Mouse (Mus musculus): Measurements from ENCODE around the gene Sirpa.

The Sirpa gene

GRCm38 (mm10) chr2:129584905-129585304 lies 7.7 kb upstream of the Sirpa start:
- no peak for DNase-seq (ENCODE audit: low spot score)

GRCm38 (mm10) chr2:129585904-129586514 lies 6.6 kb upstream of the Sirpa start:
- DNase-seq (ENCODE audit: low spot score) = no peak

DNA sequence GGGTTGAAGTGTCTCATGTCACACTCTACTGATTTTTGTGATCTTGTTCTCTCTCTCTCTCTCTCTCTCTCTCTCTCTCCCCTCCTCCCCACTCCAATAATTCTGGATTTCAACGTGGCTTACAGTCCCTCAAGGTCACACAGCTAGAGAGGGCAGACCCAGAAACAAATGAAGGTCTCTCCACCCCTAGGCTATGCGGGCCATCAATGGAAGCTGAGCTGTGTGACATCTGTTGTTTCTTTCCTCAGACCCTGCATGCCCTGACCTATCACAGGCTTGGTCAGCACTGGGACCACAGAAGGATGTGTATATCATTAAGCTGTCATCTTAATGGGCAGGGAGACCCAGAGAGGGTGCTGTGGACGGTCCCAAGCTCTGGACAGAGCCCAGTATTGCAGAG lies 5.4 kb upstream of the Sirpa start:
- DNase-seq (ENCODE audit: low spot score) = no peak

- DNase-seq (ENCODE audit: low spot score) = no peak
Observed at GRCm38 (mm10) chr2:129587825-129588251, 4.8 kb upstream of the Sirpa start.

DNA sequence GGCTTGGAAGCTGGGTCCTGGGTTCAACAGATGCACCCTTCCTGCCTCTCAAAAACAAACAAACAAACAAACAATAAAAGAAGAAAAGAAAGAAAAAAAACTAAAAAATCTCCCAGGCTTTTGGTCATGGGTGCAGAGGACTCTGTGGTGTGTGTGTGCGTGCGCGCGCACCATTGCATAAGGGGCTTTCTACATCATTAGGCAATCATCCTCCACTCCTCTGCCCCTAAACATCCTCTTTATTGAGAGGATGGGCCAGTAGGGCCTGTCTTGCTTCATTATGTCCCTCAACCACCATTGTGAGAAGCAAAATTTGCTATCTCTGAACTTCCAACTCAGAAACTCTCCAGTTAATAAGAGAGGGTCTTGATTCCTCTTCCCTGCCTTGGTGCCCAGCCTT lies 738 bp upstream of the Sirpa start:
- DNase-seq (ENCODE audit: low spot score) = no peak

- DNase-seq (ENCODE audit: low spot score) = peak; percentile 39
Observed at GRCm38 (mm10) chr2:129593141-129593875, 673 bp downstream of the Sirpa start.

DNA sequence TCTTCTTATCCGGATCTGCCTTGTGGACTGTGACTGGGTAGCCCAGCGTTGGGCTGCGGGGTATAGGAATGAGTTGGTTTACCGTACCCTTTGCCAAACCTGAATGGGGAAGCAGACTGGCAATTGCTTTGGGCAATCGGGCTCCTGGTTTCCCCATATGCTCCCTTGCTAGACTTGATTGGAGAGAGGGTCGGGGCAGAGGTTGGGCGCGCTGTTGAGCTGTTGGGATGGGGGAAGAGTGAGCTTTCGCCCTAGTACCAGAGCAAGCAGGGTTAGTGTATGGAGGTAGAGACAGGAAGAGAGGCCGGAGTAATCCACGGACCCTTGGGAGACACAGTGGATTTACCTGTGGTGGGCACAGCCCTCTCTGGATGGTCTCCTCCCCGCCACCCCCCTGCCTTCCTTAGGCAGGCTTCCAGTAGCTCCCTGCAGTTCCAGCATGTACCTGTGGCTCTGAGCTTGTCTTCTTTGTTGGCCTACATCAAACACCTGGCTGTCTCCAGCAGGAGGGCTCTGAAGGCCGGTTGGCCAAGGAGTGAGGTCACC lies 1.3 kb downstream of the Sirpa start:
- DNase-seq (ENCODE audit: low spot score) = no peak

GRCm38 (mm10) chr2:129594569-129594968 lies 1.9 kb downstream of the Sirpa start:
- DNase-seq (ENCODE audit: low spot score) = no peak

DNA sequence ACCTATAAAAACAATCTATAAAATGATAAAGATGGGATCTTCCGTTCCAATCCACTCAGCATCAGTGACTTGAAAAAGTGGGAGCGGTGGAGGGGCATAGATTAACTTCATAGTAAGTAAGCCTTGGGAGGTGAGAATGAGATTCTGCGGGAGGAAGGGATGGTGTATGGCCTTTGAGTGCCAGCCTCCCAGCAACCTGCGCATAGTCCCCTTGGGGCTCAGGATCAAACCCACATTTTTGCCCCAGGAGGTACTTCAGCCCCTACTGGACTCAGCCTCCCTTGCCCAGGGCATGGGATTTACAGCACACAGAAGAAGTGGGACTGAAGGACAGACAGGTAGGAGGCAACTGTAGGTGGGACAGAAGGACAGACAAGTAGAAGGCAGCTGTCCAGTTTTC lies 2.6 kb downstream of the Sirpa start:
- DNase-seq (ENCODE audit: low spot score) = no peak

GRCm38 (mm10) chr2:129595661-129596209 lies 3.1 kb downstream of the Sirpa start:
- no peak for DNase-seq (ENCODE audit: low spot score)

DNA sequence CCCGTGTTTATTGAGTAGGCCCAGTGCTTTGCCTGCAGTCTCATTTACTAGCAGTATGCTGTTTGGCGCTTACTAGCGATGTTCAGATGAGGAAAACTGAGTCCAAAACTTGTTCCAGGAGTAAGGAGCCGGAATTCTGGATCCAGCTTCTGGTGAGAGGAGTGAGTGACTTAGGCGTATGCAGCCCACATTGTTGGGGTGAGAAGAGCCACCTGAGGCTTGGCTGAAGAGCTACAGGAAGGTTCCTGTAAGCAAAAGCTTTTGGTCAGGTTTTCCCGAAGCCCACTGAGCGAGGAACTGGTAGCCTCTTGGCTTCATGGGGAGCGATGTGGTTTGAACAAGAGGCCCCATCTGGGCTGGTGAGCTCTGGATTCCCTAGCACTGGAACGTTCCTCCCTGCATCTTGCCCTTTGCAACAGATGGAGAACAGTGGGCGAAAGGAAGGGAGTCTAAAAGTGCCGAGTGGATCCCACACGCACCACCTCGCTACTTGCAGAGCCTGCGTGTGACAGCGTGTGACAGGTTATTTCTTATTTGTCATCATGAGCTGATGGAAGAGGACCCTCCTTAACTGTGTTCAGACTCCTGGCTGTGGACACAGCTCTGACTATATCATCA lies 4.0 kb downstream of the Sirpa start:
- DNase-seq (ENCODE audit: low spot score) = no peak

GRCm38 (mm10) chr2:129597581-129597980 lies 4.9 kb downstream of the Sirpa start:
- DNase-seq (ENCODE audit: low spot score) = no peak

DNA sequence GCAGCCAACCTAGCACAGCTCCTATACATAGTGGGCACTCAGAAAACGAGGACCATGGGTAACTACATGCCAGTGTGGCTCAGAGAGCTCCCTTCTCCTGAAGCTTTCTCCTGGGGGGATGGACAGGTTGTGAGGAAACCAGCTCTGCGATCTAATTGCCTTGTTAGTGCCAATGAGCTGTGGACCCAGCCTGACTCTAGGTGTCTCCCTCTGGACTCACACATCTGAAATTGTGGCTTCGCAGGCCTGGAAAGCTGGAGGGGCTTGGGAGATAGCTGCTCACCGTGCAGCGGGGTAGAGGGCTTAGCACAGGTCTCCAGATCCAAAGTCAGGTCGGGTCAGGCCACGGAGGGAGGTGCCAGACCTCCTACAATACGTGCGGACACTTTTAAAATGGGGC lies 5.5 kb downstream of the Sirpa start:
- DNase-seq (ENCODE audit: low spot score) = no peak

DNA sequence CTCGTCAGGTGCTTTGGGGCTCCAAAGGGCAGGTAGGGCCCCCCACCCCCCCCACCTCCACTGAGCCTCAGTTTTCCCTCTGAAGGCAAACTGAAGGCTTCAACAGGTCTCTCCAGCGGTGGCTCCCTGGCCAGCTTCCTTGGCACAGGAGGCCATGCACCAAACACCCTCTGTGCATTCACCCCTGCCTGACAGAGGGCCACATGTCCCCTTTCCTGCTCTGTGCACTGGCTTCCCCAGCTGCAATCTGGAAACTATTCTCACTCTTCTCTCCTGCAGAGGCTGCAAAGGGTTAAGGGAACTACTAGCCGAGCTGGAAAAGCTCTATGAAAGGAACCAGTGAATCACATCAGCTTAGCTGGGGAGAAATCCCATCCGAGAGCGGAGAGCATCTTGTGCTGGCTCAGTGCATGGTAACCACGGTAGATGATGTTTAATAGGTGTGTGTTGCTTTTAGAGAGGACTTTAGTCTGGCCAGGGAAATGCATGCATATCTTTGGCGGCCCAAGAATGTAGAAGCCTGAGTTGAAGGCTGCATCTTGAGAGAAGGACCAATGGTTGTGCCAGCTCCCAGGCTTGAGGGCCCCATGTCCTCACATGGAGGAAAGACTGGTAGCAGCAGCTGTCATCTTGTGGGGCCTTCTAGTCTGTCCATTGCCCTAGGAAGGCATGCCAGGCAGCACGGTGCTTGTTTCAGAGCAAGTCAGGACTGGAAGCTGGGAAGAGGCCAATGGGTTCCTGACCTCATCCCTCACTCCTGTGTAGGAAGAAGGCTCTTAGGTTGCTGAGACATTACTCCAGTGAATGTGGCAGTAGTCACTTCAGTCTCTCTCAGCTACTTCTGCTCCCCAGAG lies 6.8 kb downstream of the Sirpa start:
- DNase-seq (ENCODE audit: low spot score) = no peak

DNA sequence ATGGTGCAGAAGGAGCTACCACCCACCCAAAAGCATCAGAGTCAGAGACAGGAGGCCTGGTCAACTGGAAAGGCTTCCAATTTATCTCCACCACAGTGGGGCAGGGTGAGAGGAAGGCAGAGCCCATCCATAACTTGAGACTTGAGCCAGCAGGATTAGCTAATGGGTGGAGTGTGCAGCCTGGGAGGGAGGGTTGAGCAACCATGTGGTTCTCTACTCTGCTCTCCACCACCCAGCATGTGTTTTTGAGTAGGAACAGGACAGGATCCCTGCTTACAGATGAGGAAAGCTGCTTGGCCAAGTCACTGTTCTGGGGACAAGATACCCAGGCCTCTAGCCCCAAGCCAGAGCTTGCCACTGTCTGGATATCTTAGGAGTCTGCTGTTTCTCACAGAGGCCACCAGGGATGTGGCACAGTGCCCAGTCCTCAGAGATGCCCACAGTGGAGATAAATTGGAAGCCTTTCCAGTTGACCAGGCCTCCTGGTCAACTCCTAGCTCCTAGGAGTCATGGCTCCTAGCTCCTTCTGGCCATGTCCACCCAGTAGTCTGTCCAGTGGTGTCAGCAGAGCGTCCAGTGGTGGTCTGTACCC lies 8.5 kb downstream of the Sirpa start:
- DNase-seq (ENCODE audit: low spot score) = no peak

DNA sequence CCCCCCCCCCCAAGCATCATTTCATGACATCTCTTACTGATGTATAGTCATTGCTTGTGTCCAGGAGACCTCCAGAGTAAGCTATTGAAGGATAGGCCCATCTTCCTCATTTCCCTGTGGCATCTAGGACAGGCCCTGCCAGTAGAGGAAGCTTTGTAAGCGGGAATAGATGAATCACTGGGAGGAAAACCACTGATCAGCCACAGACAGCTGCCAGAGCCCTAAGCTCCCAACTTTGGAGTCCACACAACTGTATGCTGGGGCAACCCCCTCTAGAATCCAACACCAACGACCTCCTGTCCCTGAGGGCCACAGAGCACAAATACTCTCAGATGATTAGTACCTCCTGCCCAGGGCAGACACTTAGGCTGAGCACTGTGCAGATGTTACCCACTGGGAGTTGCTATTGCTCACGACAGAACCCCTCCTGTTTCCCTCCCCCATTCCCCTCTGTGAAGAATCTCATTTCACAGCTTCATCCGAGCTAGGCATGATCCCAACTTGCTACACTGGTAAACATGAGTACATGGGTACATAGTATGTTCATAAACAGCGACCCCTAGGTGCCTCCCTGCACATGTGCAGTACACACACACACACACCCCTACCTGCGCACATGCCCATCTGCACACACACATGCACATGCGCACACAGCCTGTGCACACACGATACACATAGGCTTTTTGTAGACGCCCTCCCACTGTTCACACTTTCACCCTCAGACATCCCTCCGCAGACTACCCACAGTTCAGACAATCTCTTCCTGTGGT lies 9.4 kb downstream of the Sirpa start:
- DNase-seq (ENCODE audit: low spot score) = no peak

DNA sequence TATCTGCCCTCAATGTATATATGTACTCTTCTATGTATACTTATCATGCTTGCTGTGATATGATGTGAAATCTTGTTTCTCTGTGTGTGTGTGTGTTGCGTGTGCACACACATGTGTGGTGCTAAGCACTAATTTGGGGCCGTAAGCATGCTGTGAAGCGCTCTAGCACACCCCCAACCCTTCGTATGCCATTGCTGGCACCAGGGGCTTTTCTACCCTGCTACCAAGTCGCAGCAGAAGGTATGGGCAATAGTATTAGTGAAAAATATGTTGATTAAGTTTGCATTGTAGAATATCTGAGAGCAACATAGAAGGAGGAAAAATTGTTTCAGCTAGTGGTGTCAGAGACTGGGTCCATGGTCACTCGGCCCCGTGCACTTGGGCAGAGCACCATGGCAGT lies 10.2 kb downstream of the Sirpa start:
- DNase-seq (ENCODE audit: low spot score) = no peak

DNA sequence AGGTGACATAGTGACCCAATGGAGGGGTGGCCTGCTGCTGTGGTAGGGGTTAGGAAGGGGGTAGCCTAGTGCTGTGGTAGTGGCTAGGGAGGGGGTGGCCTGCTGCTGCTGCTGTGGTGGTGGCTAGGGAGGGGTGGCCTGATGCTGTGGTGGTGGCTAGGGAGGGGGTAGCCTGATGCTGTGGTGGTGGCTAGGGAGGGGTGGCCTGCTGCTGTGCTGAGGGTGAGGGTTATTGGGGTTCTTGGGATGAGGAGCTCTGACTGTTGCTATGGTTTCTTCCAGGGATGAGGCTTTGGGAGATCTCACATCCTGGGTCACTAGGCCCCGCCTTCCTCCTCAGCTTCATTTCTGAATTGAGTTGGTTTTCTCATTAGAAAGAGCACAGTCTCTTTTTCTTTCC lies 10.9 kb downstream of the Sirpa start:
- DNase-seq (ENCODE audit: low spot score) = no peak

DNA sequence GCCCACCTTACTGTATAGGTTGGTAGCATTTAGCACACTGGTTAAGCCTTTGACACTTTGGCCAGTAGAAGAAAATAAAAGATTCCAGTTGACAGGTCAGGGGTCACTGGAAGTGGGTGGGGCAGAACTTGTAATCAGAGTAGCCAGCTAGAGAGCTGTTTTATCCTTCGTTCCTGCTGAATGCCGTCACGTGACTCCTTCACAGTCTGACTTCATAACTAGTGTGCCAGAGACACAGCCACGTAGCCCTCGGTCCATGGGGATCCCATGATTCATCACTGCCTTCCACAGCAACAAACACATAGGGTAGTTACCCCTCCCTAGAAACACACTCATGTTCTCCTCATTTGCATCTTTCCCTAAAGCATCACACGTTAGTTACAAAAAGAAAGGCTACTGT lies 11.4 kb downstream of the Sirpa start:
- DNase-seq (ENCODE audit: low spot score) = no peak

- DNase-seq (ENCODE audit: low spot score) = no peak
Observed at GRCm38 (mm10) chr2:129605816-129606215, 13.2 kb downstream of the Sirpa start.

- DNase-seq (ENCODE audit: low spot score) = no peak
Observed at GRCm38 (mm10) chr2:129606269-129606668, 13.6 kb downstream of the Sirpa start.

Measured in urinary bladder, postnatal 10 days (tissue).